Mouse (Mus musculus): ENCODE measurements at regions not wholly inside any gene's neighbourhood (a gene's known extent, or its start where the extent isn't known, plus 50 kb on each side); places are given as distances from the start of the nearest gene placed in this dataset.

DNA sequence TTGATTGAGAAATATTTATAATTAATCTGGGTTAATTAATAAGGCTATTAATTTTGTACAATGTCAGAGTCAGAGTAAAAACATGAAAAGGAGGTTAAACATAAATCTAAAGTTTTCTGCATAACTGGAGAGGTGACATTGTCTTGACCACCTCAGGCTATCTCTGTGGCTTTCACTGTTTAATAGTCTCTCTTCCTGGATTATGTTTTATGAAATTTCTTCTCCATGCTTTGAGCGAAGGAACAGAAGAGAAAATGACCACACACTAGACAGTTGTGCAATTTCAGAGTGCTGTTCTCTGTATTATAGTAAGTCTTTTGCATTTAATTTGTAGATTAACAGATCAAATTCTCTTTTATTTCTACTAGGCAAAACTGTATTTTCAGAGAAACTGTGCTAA lies 239.3 kb upstream of the C030005K15Rik start:
- Histone ChIP-seq H3K79me3 (ENCODE audit: low read depth) (no peaks in the 10 kb centered on the region), H3K27me3 (ENCODE audit: control insufficient read depth, insufficient read depth, insufficient read length) (no peaks in the 10 kb centered on the region), H3K4me3 (ENCODE audit: insufficient read depth, poor library complexity, severe bottlenecking) (no peak overlapping the region), H3K79me2 (ENCODE audit: control insufficient read depth, insufficient read depth) (no peaks in the 10 kb centered on the region), H3K36me3 (ENCODE audit: control insufficient read depth, insufficient read depth) (no peaks in the 10 kb centered on the region), H3ac (ENCODE audit: control insufficient read depth, insufficient read length, low read depth) (no peak overlapping the region)
- TF ChIP-seq MYOG (IDR thresholded peaks at IDR 0.05; ENCODE audit: control insufficient read depth, extremely low read depth, insufficient read length): no peak
- no peak for TF ChIP-seq FOSL1 (IDR thresholded peaks at IDR 0.05; ENCODE audit: insufficient read depth, low read length, poor library complexity, severe bottlenecking)
- no peak for TF ChIP-seq CTCF (IDR thresholded peaks at IDR 0.05; ENCODE audit: control insufficient read depth, insufficient read depth, insufficient read length)
- no peak for TF ChIP-seq MAX (IDR thresholded peaks at IDR 0.05)
- TF ChIP-seq USF1 (IDR thresholded peaks at IDR 0.05; ENCODE audit: low read depth): no peak
- no peak for TF ChIP-seq MYOD1 (IDR thresholded peaks at IDR 0.05; ENCODE audit: control insufficient read depth, insufficient read length, low read depth)
- no peak for TF ChIP-seq CEBPB (IDR thresholded peaks at IDR 0.05; ENCODE audit: low read depth)

DNA sequence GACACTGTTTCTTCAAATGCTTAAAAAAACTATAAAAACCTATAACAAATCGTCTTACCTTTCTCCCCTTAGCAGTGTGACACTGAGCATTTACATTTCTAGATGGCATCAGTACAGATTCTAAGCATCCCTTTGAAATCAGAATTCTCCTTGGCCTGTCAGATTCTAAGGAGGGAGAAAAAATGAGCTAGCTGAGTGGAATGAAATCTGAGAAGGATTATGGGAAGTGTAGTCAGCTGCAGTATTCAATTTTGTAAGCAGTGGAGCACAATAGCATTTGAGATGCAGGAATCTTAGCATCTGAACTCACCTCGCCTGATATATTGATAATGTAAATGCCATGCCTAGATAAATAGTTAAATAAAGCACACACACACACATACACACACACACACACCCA lies 240.4 kb upstream of the C030005K15Rik start:
- TF ChIP-seq MYOG (IDR thresholded peaks at IDR 0.05; ENCODE audit: control insufficient read depth, extremely low read depth, insufficient read length) (no peak), FOSL1 (IDR thresholded peaks at IDR 0.05; ENCODE audit: insufficient read depth, low read length, poor library complexity, severe bottlenecking) (no peak), USF1 (IDR thresholded peaks at IDR 0.05; ENCODE audit: low read depth) (no peak), MAX (IDR thresholded peaks at IDR 0.05) (no peak), CEBPB (IDR thresholded peaks at IDR 0.05; ENCODE audit: low read depth) (no peak), MYOD1 (IDR thresholded peaks at IDR 0.05; ENCODE audit: control insufficient read depth, insufficient read length, low read depth) (no peak), CTCF (IDR thresholded peaks at IDR 0.05; ENCODE audit: control insufficient read depth, insufficient read depth, insufficient read length) (no peak)
- H3K4me3 ChIP-seq (ENCODE audit: insufficient read depth, poor library complexity, severe bottlenecking): no peak overlapping the region
- no peak overlapping the region for H3ac ChIP-seq (ENCODE audit: control insufficient read depth, insufficient read length, low read depth)
- H3K79me3 ChIP-seq (ENCODE audit: low read depth): no peaks in the 10 kb centered on the region
- no peaks in the 10 kb centered on the region for H3K27me3 ChIP-seq (ENCODE audit: control insufficient read depth, insufficient read depth, insufficient read length)
- no peaks in the 10 kb centered on the region for H3K36me3 ChIP-seq (ENCODE audit: control insufficient read depth, insufficient read depth)
- H3K79me2 ChIP-seq (ENCODE audit: control insufficient read depth, insufficient read depth): no peaks in the 10 kb centered on the region

DNA sequence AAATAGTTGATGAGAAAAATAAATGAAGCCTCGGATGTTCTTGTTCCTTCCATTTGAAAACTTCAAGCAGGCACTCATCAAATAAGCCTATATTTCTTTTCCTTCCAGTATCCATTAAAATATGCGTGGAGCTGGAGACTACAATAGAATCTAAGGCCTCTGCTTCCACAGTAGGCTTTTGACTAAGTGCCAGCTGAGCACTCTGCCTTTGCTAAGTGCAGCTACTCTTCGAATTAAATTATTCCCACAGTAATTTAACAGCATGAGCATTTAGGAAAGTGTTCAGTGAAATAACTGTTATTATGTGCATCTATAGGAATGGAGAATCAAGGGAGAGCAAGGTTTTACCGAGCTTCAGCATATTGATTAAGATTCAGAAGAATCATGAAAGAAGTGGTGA lies 280.5 kb upstream of the C030005K15Rik start:
- Histone ChIP-seq H3K4me3 (ENCODE audit: insufficient read depth, poor library complexity, severe bottlenecking) (no peak overlapping the region), H3K79me2 (ENCODE audit: control insufficient read depth, insufficient read depth) (no peaks in the 10 kb centered on the region), H3K27me3 (ENCODE audit: control insufficient read depth, insufficient read depth, insufficient read length) (no peaks in the 10 kb centered on the region), H3K36me3 (ENCODE audit: control insufficient read depth, insufficient read depth) (no peaks in the 10 kb centered on the region), H3ac (ENCODE audit: control insufficient read depth, insufficient read length, low read depth) (no peak overlapping the region), H3K79me3 (ENCODE audit: low read depth) (no peaks in the 10 kb centered on the region)
- TF ChIP-seq CTCF (IDR thresholded peaks at IDR 0.05; ENCODE audit: control insufficient read depth, insufficient read depth, insufficient read length) (no peak), USF1 (IDR thresholded peaks at IDR 0.05; ENCODE audit: low read depth) (no peak), FOSL1 (IDR thresholded peaks at IDR 0.05; ENCODE audit: insufficient read depth, low read length, poor library complexity, severe bottlenecking) (no peak), MYOD1 (IDR thresholded peaks at IDR 0.05; ENCODE audit: control insufficient read depth, insufficient read length, low read depth) (no peak), CEBPB (IDR thresholded peaks at IDR 0.05; ENCODE audit: low read depth) (no peak), MAX (IDR thresholded peaks at IDR 0.05) (no peak), MYOG (IDR thresholded peaks at IDR 0.05; ENCODE audit: control insufficient read depth, extremely low read depth, insufficient read length) (no peak)

DNA sequence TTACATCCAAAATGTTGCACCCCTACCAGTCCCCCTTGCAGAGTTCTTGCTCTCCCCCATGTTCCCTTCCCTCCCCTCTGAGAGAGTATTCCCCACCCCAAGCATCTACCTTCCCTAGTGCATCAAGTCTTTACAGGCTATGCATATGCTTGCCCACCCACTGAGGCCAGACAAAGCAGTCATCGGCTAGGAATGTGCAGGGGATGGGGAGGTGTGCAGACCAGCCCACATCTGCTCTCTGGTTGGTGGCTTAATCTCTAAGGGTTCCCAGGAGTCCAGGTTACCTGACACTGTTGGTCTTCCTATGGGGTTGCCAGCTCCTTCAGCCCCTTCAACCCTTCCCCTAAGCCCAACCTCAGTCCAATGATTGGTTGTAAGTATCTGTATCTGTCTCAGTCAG lies 281.8 kb upstream of the C030005K15Rik start:
- H3K36me3 ChIP-seq (ENCODE audit: control insufficient read depth, insufficient read depth): no peaks in the 10 kb centered on the region

DNA sequence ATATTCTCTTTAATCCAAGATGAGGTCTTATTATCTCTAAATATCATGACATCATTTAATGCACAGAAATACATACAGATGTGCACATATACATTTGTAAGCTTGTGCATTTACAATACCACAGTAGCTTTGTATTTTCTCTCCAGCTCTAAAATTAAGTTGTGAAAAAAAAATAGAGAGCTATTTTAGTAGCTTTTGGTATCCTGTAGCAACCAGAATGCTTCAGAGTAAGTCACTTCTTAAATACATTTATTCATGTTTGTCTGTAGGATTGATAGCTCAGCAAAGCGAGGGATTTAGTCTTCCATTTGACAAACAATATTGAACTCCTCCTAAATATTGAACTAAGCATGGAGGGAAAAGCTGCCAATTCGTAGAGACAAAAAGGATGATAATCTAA lies 286.4 kb upstream of the C030005K15Rik start:
- no peak overlapping the region for H3K4me3 ChIP-seq (ENCODE audit: insufficient read depth, poor library complexity, severe bottlenecking)
- no peak overlapping the region for H3ac ChIP-seq (ENCODE audit: control insufficient read depth, insufficient read length, low read depth)
- H3K27me3 ChIP-seq (ENCODE audit: control insufficient read depth, insufficient read depth, insufficient read length): no peaks in the 10 kb centered on the region
- no peaks in the 10 kb centered on the region for H3K79me3 ChIP-seq (ENCODE audit: low read depth)
- TF ChIP-seq USF1 (IDR thresholded peaks at IDR 0.05; ENCODE audit: low read depth) (no peak), FOSL1 (IDR thresholded peaks at IDR 0.05; ENCODE audit: insufficient read depth, low read length, poor library complexity, severe bottlenecking) (no peak), CEBPB (IDR thresholded peaks at IDR 0.05; ENCODE audit: low read depth) (no peak), MYOG (IDR thresholded peaks at IDR 0.05; ENCODE audit: control insufficient read depth, extremely low read depth, insufficient read length) (no peak), CTCF (IDR thresholded peaks at IDR 0.05; ENCODE audit: control insufficient read depth, insufficient read depth, insufficient read length) (no peak), MAX (IDR thresholded peaks at IDR 0.05) (no peak), MYOD1 (IDR thresholded peaks at IDR 0.05; ENCODE audit: control insufficient read depth, insufficient read length, low read depth) (no peak)
- no peaks in the 10 kb centered on the region for H3K79me2 ChIP-seq (ENCODE audit: control insufficient read depth, insufficient read depth)
- H3K36me3 ChIP-seq (ENCODE audit: control insufficient read depth, insufficient read depth): no peaks in the 10 kb centered on the region

More for the DNA sequence above, 281.8 kb upstream of the C030005K15Rik start:
- no peak overlapping the region for H3K4me3 ChIP-seq (ENCODE audit: insufficient read depth, poor library complexity, severe bottlenecking)
- H3K79me3 ChIP-seq (ENCODE audit: low read depth): no peaks in the 10 kb centered on the region
- no peaks in the 10 kb centered on the region for H3K27me3 ChIP-seq (ENCODE audit: control insufficient read depth, insufficient read depth, insufficient read length)
- no peaks in the 10 kb centered on the region for H3K79me2 ChIP-seq (ENCODE audit: control insufficient read depth, insufficient read depth)
- TF ChIP-seq MYOD1 (IDR thresholded peaks at IDR 0.05; ENCODE audit: control insufficient read depth, insufficient read length, low read depth) (no peak), USF1 (IDR thresholded peaks at IDR 0.05; ENCODE audit: low read depth) (no peak), CEBPB (IDR thresholded peaks at IDR 0.05; ENCODE audit: low read depth) (no peak), CTCF (IDR thresholded peaks at IDR 0.05; ENCODE audit: control insufficient read depth, insufficient read depth, insufficient read length) (no peak), FOSL1 (IDR thresholded peaks at IDR 0.05; ENCODE audit: insufficient read depth, low read length, poor library complexity, severe bottlenecking) (no peak), MYOG (IDR thresholded peaks at IDR 0.05; ENCODE audit: control insufficient read depth, extremely low read depth, insufficient read length) (no peak), MAX (IDR thresholded peaks at IDR 0.05) (no peak)
- no peak overlapping the region for H3ac ChIP-seq (ENCODE audit: control insufficient read depth, insufficient read length, low read depth)

Measured in C2C12 (cell line).